ENCODE assay signal across 18 mouse cellular contexts in genomic region chr6:97333323-97333722, GRCm38 (mm10).
"Had no signal": no experiment of that assay in that cellular context is flagged by ENCODE, and none has a peak within 500 bp of the region (broad histone marks: within the 10 kb centered on the region; RNA-seq: fewer than 3 reads in every experiment).

No protein-coding gene starts in this region.

- H3K4me1 ChIP-seq: midbrain, embryonic 13.5 days; neural tube, embryonic 13.5 days; neural tube, embryonic 15.5 days had no signal

- ATAC-seq: midbrain, embryonic 13.5 days; midbrain, embryonic 16.5 days had no signal

- H3K9ac ChIP-seq: lung, embryonic 14.5 days; midbrain, embryonic 13.5 days; neural tube, embryonic 13.5 days; neural tube, embryonic 15.5 days had no signal

- H3K4me2 ChIP-seq: lung, embryonic 14.5 days; midbrain, embryonic 13.5 days; neural tube, embryonic 13.5 days; neural tube, embryonic 15.5 days had no signal

- H3K36me3 ChIP-seq: neural tube, embryonic 13.5 days; neural tube, embryonic 15.5 days had no signal

- H3K4me3 ChIP-seq: midbrain, embryonic 10.5 days; midbrain, embryonic 13.5 days; myocyte; neural tube, embryonic 13.5 days; neural tube, embryonic 15.5 days had no signal

- H3K27me3 ChIP-seq: midbrain, embryonic 13.5 days; neural tube, embryonic 13.5 days; neural tube, embryonic 15.5 days had no signal

- DNase-seq: lung, adult 18-20 months; lung, embryonic 14.5 days; lung, postnatal 10 days; lung, postnatal 4 days; retina, postnatal 1 day; right cerebral cortex, adult 18-20 months; right cerebral cortex, postnatal 25 days; right cerebral cortex, postnatal 4 days; spleen, adult 18-20 months; thymus, adult 18-20 months; thymus, postnatal 14 days; thymus, postnatal 36 days had no signal

- H3K27ac ChIP-seq: midbrain, embryonic 10.5 days; midbrain, embryonic 13.5 days; neural tube, embryonic 13.5 days; neural tube, embryonic 15.5 days had no signal

- H3K9me3 ChIP-seq: midbrain, embryonic 10.5 days; midbrain, embryonic 13.5 days; neural tube, embryonic 13.5 days; neural tube, embryonic 15.5 days had no signal
